In the genomic region with DNA sequence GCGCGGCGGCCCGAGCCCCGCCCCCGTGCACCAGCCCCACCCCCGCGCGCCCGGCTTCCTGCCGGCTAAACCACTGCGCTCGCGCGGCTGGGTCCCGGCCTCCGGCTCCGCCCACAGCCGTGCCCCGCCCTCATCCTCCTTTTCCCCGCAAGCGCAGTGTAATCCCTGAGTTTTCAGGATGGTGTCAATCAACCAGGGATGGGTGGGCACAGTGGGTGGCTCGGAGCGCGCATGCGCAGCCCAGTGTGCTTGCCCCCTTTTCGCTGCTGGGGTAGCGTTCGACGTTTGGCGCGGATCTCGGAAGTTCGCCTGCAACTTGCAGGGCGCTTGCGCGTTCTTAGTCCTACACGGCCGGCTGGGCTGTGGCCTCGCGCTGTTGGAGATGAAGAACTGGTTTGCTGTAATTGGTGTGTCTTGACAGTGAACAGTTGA, we compare ENCODE assay signal across 8 mouse cellular contexts. TPM values are rescaled to one million over a fixed set of nuclear protein-coding genes. Genes with fewer than 3 reads are reported as not detected.
DNase-seq lines count a peak whose midpoint lies in the region; ATAC-seq and TF ChIP-seq lines count a peak whose summit lies in the region.

Uxs1 (minus strand) TSS at position 38 of the 432 bp plus-strand sequence.

- H3K27me3 ChIP-seq in Patski, result no peaks in the 10 kb centered on the region
- H3K27me3 ChIP-seq in hindbrain, embryonic 13.5 days, result no peaks in the 10 kb centered on the region

- H3K4me3 ChIP-seq in hindbrain, embryonic 13.5 days, result peak within 1 kb of the TSS; percentile 67

- peak; percentile 83 for DNase-seq in Patski (ENCODE audit: low read depth, low spot score)
- DNase-seq in cerebellum, postnatal 14 days, result peak; percentile 99 to 100
- peak; percentile 98 for DNase-seq in frontal cortex, postnatal 14 days (ENCODE audit: low spot score in 2 of 2)
- DNase-seq in layer of hippocampus, postnatal 25 days (ENCODE audit: extremely low spot score in 1 of 2, low spot score in 1 of 2), result peak in 1 of 2 experiments; percentile 88
- DNase-seq in lung, postnatal 25 days (ENCODE audit: low spot score), result peak; percentile 99
- DNase-seq in retina, embryonic 14.5 days (ENCODE audit: low spot score), result peak; percentile 99
- DNase-seq in thymus, postnatal 4 days, result peak; percentile 98

- H3K27ac ChIP-seq in hindbrain, embryonic 13.5 days, result peak within 1 kb of the TSS; percentile 93

- no peaks in the 10 kb centered on the region for H3K9me3 ChIP-seq in hindbrain, embryonic 13.5 days

- H3K4me1 ChIP-seq in hindbrain, embryonic 13.5 days (replicated peaks), result peaks cover 34% of the 10 kb centered on the region

- no peak for TF ChIP-seq CTCF in Patski (IDR thresholded peaks at IDR 0.05)

- H3K9ac ChIP-seq in hindbrain, embryonic 13.5 days, result peak within 1 kb of the TSS; percentile 86

- no peaks in the 10 kb centered on the region for H3K36me3 ChIP-seq in hindbrain, embryonic 13.5 days

- peak within 1 kb of the TSS; percentile 91 for H3K4me2 ChIP-seq in hindbrain, embryonic 13.5 days

- POLR2A ChIA-PET in Patski (lab: Charles Lee), result no interaction called here

- ATAC-seq in Patski, result peak; percentile 95
- peak; percentile 98 for ATAC-seq in hindbrain, embryonic 13.5 days (ENCODE audit: low FRiP score)

- CTCF ChIA-PET in Patski (lab: Charles Lee), result interaction anchor here (2.0 to 2.1 kb wide), 2 partner anchors 46 to 72 kb away, joined by 4 to 5 read pairs; no protein-coding TSS in a partner anchor

- WGBS in hindbrain, embryonic 13.5 days, result under 1% methylated on average over 41 of the region's 41 CpGs

- in situ Hi-C loops in Patski (cut with MboI; ENCODE audit: low pct_unique_long_range_greater_than_20kb), result no loop called here

RNA-seq across cellular contexts. Expression of gene Uxs1, which starts in this region (rescaled TPM):
- 100 TPM for polyA plus RNA-seq in Patski (2021)
- 18.8 and 20.1 TPM in 2 replicates for polyA plus RNA-seq in hindbrain, embryonic 13.5 days (2015; fragmentation: Nextera tagmentation; extraction: Ambion mirVana)
- 10 to 100 TPM; 41.0 to 42.7 TPM for total RNA-seq in layer of hippocampus, postnatal 25 days (2021)
